Mouse (Mus musculus) hindbrain, embryonic 12.5 days (tissue): ENCODE data around the gene Ptprn2. TPM values are rescaled to one million over a fixed set of nuclear protein-coding genes. Genes with fewer than 3 reads are reported as not detected.

ENCODE experiments used
- ATAC-seq: fragments of 200-750 bp; cut with Nextera tagmentation; 2 replicates; pipeline ENCODE4 v1.8.0; 2017; ENCODE audit warnings: moderate TSS enrichment; ENCODE audit not compliant: low FRiP score
- H3K27ac ChIP-seq: fragments of 300-500 bp; sonication (generic); 2 replicates; pipeline ENCODE4 v1.5.1; 2016; ENCODE audit warnings: mild to moderate bottlenecking
- H3K27me3 ChIP-seq: fragments of 300-500 bp; sonication (generic); 2 replicates; pipeline ENCODE4 v1.6.1; 2016; ENCODE audit warnings: mild to moderate bottlenecking
- H3K36me3 ChIP-seq: fragments of 300-500 bp; sonication (generic); 2 replicates; pipeline ENCODE4 v1.6.1; 2016; ENCODE audit warnings: mild to moderate bottlenecking
- H3K4me1 ChIP-seq: fragments of 300-500 bp; sonication (generic); 2 replicates; pipeline ENCODE4 v1.6.1; 2016
- H3K4me2 ChIP-seq: fragments of 300-500 bp; sonication (generic); replicated peaks from 2 replicates; pipeline ENCODE4 v1.6.1; 2016; ENCODE audit warnings: mild to moderate bottlenecking
- H3K4me3 ChIP-seq: fragments of 300-500 bp; sonication (generic); 2 replicates; pipeline ENCODE4 v1.5.1; 2016; ENCODE audit warnings: mild to moderate bottlenecking
- H3K9ac ChIP-seq: fragments of 300-500 bp; sonication (generic); 2 replicates; pipeline ENCODE4 v1.6.1; 2016; ENCODE audit warnings: mild to moderate bottlenecking, moderate library complexity
- H3K9me3 ChIP-seq: fragments of 300-500 bp; sonication (generic); replicated peaks from 2 replicates; pipeline ENCODE4 v1.6.1; 2016; ENCODE audit warnings: mild to moderate bottlenecking
- WGBS: fragments of 180-500 bp; shearing (Covaris S2); methylation state at CpG from one replicate; pipeline ENCODE4 v1.1.7; 2016; 5-methylcytosine and 5-hydroxymethylcytosine counted together
- polyA plus RNA-seq: library from polyadenylated mRNA; unstranded; fragments of >200 nt; fragmentation: Nextera tagmentation; extraction: Ambion mirVana; gene quantifications from 2 replicates; pipeline ENCODE4 v1.2.1, GENCODE M21; 2016

The Ptprn2 gene
- polyA plus RNA-seq, 1 experiment from 2014 or later: 7.5 TPM

- Histone ChIP-seq H3K27me3 (no peaks in the 10 kb centered on the region), H3K27ac (no peak overlapping the region), H3K4me2 (no peak overlapping the region), H3K9me3 (no peaks in the 10 kb centered on the region), H3K4me1 (peaks cover 12% of the 10 kb centered on the region), H3K36me3 (no peaks in the 10 kb centered on the region), H3K9ac (no peak overlapping the region), H3K4me3 (no peak overlapping the region)
- no peak for ATAC-seq
- 30% methylated on average over 7 of the region's 7 CpGs for WGBS
Measured at GRCm38 (mm10) chr12:116772081-116772566, 286.6 kb downstream of the Ptprn2 start.

- Histone ChIP-seq H3K9me3 (no peaks in the 10 kb centered on the region), H3K9ac (no peak overlapping the region), H3K36me3 (no peaks in the 10 kb centered on the region), H3K4me2 (no peak overlapping the region), H3K4me1 (peaks cover 12% of the 10 kb centered on the region), H3K4me3 (no peak overlapping the region), H3K27ac (no peak overlapping the region), H3K27me3 (no peaks in the 10 kb centered on the region)
- 88% methylated on average over 3 of the region's 3 CpGs for WGBS
- ATAC-seq: no peak
Measured at GRCm38 (mm10) chr12:116773344-116773743, 287.8 kb downstream of the Ptprn2 start.

GRCm38 (mm10) chr12:116776447-116776846 lies 290.9 kb downstream of the Ptprn2 start:
- no peak overlapping the region for H3K4me2 ChIP-seq
- WGBS: 92% methylated on average over 8 of the region's 8 CpGs
- ATAC-seq: no peak

GRCm38 (mm10) chr12:116778095-116779090 lies 292.9 kb downstream of the Ptprn2 start:
- H3K27ac ChIP-seq: peak overlapping the region; percentile 30
- no peak overlapping the region for H3K9ac ChIP-seq
- 43% methylated on average over 4 of the region's 4 CpGs for WGBS
- H3K4me3 ChIP-seq: no peak overlapping the region
- H3K4me2 ChIP-seq: no peak overlapping the region
- no peaks in the 10 kb centered on the region for H3K27me3 ChIP-seq
- no peaks in the 10 kb centered on the region for H3K9me3 ChIP-seq
- no peaks in the 10 kb centered on the region for H3K36me3 ChIP-seq
- peak; percentile 46; the same call in 1 of the 2 replicates for ATAC-seq
- peaks cover 6% of the 10 kb centered on the region; the same call in 1 of the 2 replicates for H3K4me1 ChIP-seq

More at GRCm38 (mm10) chr12:116776447-116776846, 290.9 kb downstream of the Ptprn2 start:
- no peak overlapping the region for H3K9ac ChIP-seq
- no peaks in the 10 kb centered on the region for H3K9me3 ChIP-seq
- H3K27me3 ChIP-seq: no peaks in the 10 kb centered on the region
- no peak overlapping the region for H3K4me3 ChIP-seq
- no peak overlapping the region for H3K27ac ChIP-seq
- H3K4me1 ChIP-seq: peaks cover 15% of the 10 kb centered on the region
- no peaks in the 10 kb centered on the region for H3K36me3 ChIP-seq

- 94% methylated on average over 1 of the region's 1 CpGs for WGBS
- no peaks in the 10 kb centered on the region for H3K27me3 ChIP-seq
- no peaks in the 10 kb centered on the region for H3K9me3 ChIP-seq
- no peak overlapping the region for H3K4me3 ChIP-seq
- no peak for ATAC-seq
- H3K36me3 ChIP-seq: no peaks in the 10 kb centered on the region
- no peak overlapping the region for H3K27ac ChIP-seq
- no peak overlapping the region for H3K4me2 ChIP-seq
- no peak overlapping the region for H3K9ac ChIP-seq
- peaks cover 6% of the 10 kb centered on the region; the same call in 1 of the 2 replicates for H3K4me1 ChIP-seq
Measured at GRCm38 (mm10) chr12:116780419-116780818, 294.9 kb downstream of the Ptprn2 start.

- Histone ChIP-seq H3K4me3 (no peak overlapping the region), H3K36me3 (no peaks in the 10 kb centered on the region), H3K9me3 (no peaks in the 10 kb centered on the region), H3K27me3 (no peaks in the 10 kb centered on the region), H3K27ac (no peak overlapping the region), H3K4me1 (no peaks in the 10 kb centered on the region), H3K9ac (no peak overlapping the region), H3K4me2 (no peak overlapping the region)
- no peak for ATAC-seq
- 96% methylated on average over 3 of the region's 3 CpGs for WGBS
Measured at GRCm38 (mm10) chr12:116785731-116786130, 300.2 kb downstream of the Ptprn2 start.

GRCm38 (mm10) chr12:116788346-116788745 lies 302.8 kb downstream of the Ptprn2 start:
- 81% methylated on average over 3 of the region's 3 CpGs for whole genome bisulfite sequencing
- no peak for ATAC-seq
- Histone ChIP-seq H3K27ac (no peak overlapping the region), H3K4me3 (no peak overlapping the region), H3K27me3 (no peaks in the 10 kb centered on the region), H3K4me1 (no peaks in the 10 kb centered on the region), H3K36me3 (no peaks in the 10 kb centered on the region), H3K4me2 (no peak overlapping the region), H3K9me3 (no peaks in the 10 kb centered on the region), H3K9ac (no peak overlapping the region)

GRCm38 (mm10) chr12:116803331-116803730 lies 317.8 kb downstream of the Ptprn2 start:
- Histone ChIP-seq H3K4me1 (peaks cover 10% of the 10 kb centered on the region), H3K36me3 (no peaks in the 10 kb centered on the region), H3K4me2 (no peak overlapping the region), H3K9me3 (no peaks in the 10 kb centered on the region), H3K9ac (no peak overlapping the region), H3K27ac (no peak overlapping the region), H3K4me3 (no peak overlapping the region), H3K27me3 (no peaks in the 10 kb centered on the region)
- 88% methylated on average over 5 of the region's 5 CpGs for WGBS
- no peak for ATAC-seq

GRCm38 (mm10) chr12:116804712-116805111 lies 319.2 kb downstream of the Ptprn2 start:
- WGBS: 81% methylated on average over 2 of the region's 2 CpGs
- H3K27me3 ChIP-seq: no peaks in the 10 kb centered on the region
- H3K4me1 ChIP-seq: peaks cover 10% of the 10 kb centered on the region
- H3K4me3 ChIP-seq: no peak overlapping the region
- no peak for ATAC-seq
- no peaks in the 10 kb centered on the region for H3K9me3 ChIP-seq
- H3K36me3 ChIP-seq: no peaks in the 10 kb centered on the region
- H3K4me2 ChIP-seq: no peak overlapping the region
- no peak overlapping the region for H3K9ac ChIP-seq
- no peak overlapping the region for H3K27ac ChIP-seq

GRCm38 (mm10) chr12:116805129-116805809 lies 319.7 kb downstream of the Ptprn2 start:
- Histone ChIP-seq H3K27ac (no peak overlapping the region), H3K9me3 (no peaks in the 10 kb centered on the region), H3K27me3 (no peaks in the 10 kb centered on the region), H3K36me3 (no peaks in the 10 kb centered on the region), H3K4me3 (no peak overlapping the region), H3K4me1 (peaks cover 10% of the 10 kb centered on the region), H3K9ac (no peak overlapping the region), H3K4me2 (no peak overlapping the region)
- WGBS: 65% methylated on average over 2 of the region's 2 CpGs
- peak; percentile 48; the same call in 1 of the 2 replicates for ATAC-seq

- WGBS: 92% methylated on average over 2 of the region's 2 CpGs
- ATAC-seq: no peak
Measured at GRCm38 (mm10) chr12:116806089-116806488, 320.6 kb downstream of the Ptprn2 start.

GRCm38 (mm10) chr12:116813012-116813411 lies 327.5 kb downstream of the Ptprn2 start:
- H3K4me3 ChIP-seq: no peak overlapping the region
- H3K9me3 ChIP-seq: no peaks in the 10 kb centered on the region
- H3K27ac ChIP-seq: no peak overlapping the region
- H3K9ac ChIP-seq: no peak overlapping the region
- H3K4me2 ChIP-seq: no peak overlapping the region
- no peak for ATAC-seq
- no peaks in the 10 kb centered on the region for H3K27me3 ChIP-seq
- H3K4me1 ChIP-seq: no peaks in the 10 kb centered on the region
- H3K36me3 ChIP-seq: no peaks in the 10 kb centered on the region
- WGBS: 79% methylated on average over 5 of the region's 5 CpGs

More at GRCm38 (mm10) chr12:116806089-116806488, 320.6 kb downstream of the Ptprn2 start:
- no peaks in the 10 kb centered on the region for H3K27me3 ChIP-seq
- no peak overlapping the region for H3K27ac ChIP-seq
- H3K36me3 ChIP-seq: no peaks in the 10 kb centered on the region
- H3K4me2 ChIP-seq: no peak overlapping the region
- no peak overlapping the region for H3K4me3 ChIP-seq
- H3K4me1 ChIP-seq: peaks cover 10% of the 10 kb centered on the region
- H3K9ac ChIP-seq: no peak overlapping the region
- no peaks in the 10 kb centered on the region for H3K9me3 ChIP-seq
